ENCODE assay signal across 28 mouse cellular contexts in the genomic region with DNA sequence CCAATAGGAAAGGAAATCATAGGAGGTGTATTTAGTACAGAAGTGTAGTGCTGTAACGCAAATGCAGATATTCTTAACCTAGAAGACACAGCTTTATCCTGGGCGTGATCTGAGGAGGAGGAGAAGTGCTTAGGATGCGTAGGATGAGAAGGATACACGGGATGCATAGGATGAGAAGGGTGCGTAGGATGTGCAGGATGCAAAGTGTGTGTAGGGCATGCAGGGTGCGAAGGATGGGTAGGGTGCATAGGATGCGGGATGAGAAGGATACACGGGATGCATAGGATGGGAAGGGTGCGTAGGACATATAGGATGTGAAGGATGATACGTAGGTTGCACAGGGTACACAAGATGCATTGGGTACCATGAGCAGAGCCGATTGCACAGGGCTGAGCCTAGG. TPM values are rescaled to one million over a fixed set of nuclear protein-coding genes. Genes with fewer than 3 reads are reported as not detected.
A peak's percentile ranks its signal among the peaks of the same experiment; 100 is the strongest.
DNase-seq lines count a peak whose midpoint lies in the region; ATAC-seq lines count a peak whose summit lies in the region.
"Had no signal": no experiment of that assay in that cellular context is flagged by ENCODE, and none has a peak within 500 bp of the region (broad histone marks: within the 10 kb centered on the region; RNA-seq: fewer than 3 reads in every experiment).

No protein-coding gene starts in this region.

- H3K27me3 ChIP-seq in megakaryocyte, embryonic 14.5 days (replicated peaks) = peaks cover 14% of the 10 kb centered on the region
- H3K27me3 ChIP-seq: CH12.LX; embryonic facial prominence, embryonic 13.5 days; embryonic facial prominence, embryonic 15.5 days; forebrain, embryonic 12.5 days; Patski had no signal

- peak; percentile 64 for ATAC-seq in frontal cortex, adult (ENCODE audit: low TSS enrichment)
- ATAC-seq in megakaryocyte, adult 5-6 weeks (ENCODE audit: poor library complexity, severe bottlenecking) = no peak
- ATAC-seq: activated CD4-positive, CD25-positive, alpha-beta regulatory T cell, adult 4 months; CD4-positive, CD25-positive, alpha-beta regulatory T cell, adult 4 months; forebrain, embryonic 14.5 days; forebrain, embryonic 16.5 days; Patski had no signal

- DNase-seq in frontal cortex, adult 2 months (ENCODE audit: extremely low spot score in 1 of 2, low spot score in 1 of 2) = no peak
- DNase-seq in spleen, adult 18-20 months = no peak
- DNase-seq: adrenal gland, adult 8-10 months; adrenal gland, postnatal 14 days; adrenal gland, postnatal 36 days; B cell, adult 2 months; cerebellum, adult 11 months; cerebellum, adult 18-20 months; cerebellum, adult 8-10 months; cerebellum, adult 9-11 months; cerebellum, postnatal 14 days; cerebellum, postnatal 36 days; embryo, embryonic 11 days had no signal

- H3K4me1 ChIP-seq in megakaryocyte, embryonic 14.5 days = peaks cover 10% of the 10 kb centered on the region
- H3K4me1 ChIP-seq: embryonic facial prominence, embryonic 15.5 days; forebrain, embryonic 10.5 days; forebrain, embryonic 12.5 days had no signal

- H3K9me3 ChIP-seq in megakaryocyte, embryonic 14.5 days = peaks cover 5% of the 10 kb centered on the region
- H3K9me3 ChIP-seq: embryonic facial prominence, embryonic 13.5 days; embryonic facial prominence, embryonic 15.5 days; forebrain, embryonic 10.5 days; forebrain, embryonic 12.5 days had no signal

- H3K4me3 ChIP-seq in megakaryocyte, embryonic 14.5 days (replicated peaks) = peak overlapping the region; percentile 76
- H3K4me3 ChIP-seq: embryonic facial prominence, embryonic 13.5 days; embryonic facial prominence, embryonic 15.5 days; erythroblast, embryonic 14.5 days; forebrain, embryonic 10.5 days; forebrain, embryonic 12.5 days had no signal

- no peaks in the 10 kb centered on the region for H3K36me3 ChIP-seq in megakaryocyte, embryonic 14.5 days (replicated peaks; ENCODE audit: low read length)
- H3K36me3 ChIP-seq: embryonic facial prominence, embryonic 15.5 days; forebrain, embryonic 10.5 days; forebrain, embryonic 12.5 days; G1E had no signal

RNA-seq across cellular contexts. Expression of gene Akap2, which starts 20.5 kb away (rescaled TPM):
- 22.0 and 22.8 TPM in 2 replicates for polyA plus RNA-seq in frontal cortex, adult 2 months (2012; rRNA removed)
- 0.87 TPM in 1 of 2 replicates, not detected in the other for polyA plus RNA-seq in megakaryocyte, embryonic 14.5 days (2012; ENCODE audit: insufficient read depth, low replicate concordance)
- 0.18 and 0.27 TPM in 2 replicates for total RNA-seq in megakaryocyte, adult 5-6 weeks (2015)
- 0.28 TPM in 1 of 2 replicates, not detected in the other for total RNA-seq in megakaryocyte, adult 5-6 weeks (2017)
- polyA plus RNA-seq: G1E had no signal

Comparison
In these comparisons a context has a peak if more than half of its experiments do, and no peak if none do; other contexts are left out.
1. RNA of gene Akap2, which starts 20.5 kb away (polyA plus RNA-seq): 22.0 to 22.8 TPM in frontal cortex, adult 2 months; 0.87 TPM in megakaryocyte, embryonic 14.5 days; every median in the first group is over 10 times any median in the second.